Mouse (Mus musculus): ENCODE measurements at regions not wholly inside any gene's neighbourhood (a gene's known extent, or its start where the extent isn't known, plus 50 kb on each side); places are given as distances from the start of the nearest gene placed in this dataset.

- in situ Hi-C loops (cut with MboI; ENCODE audit: low sequenced_read_pairs): no loop called here
Observed at GRCm38 (mm10) chr5:27963765-27964164, 107.4 kb upstream of the Insig1 start.

- in situ Hi-C loops (cut with MboI; ENCODE audit: low sequenced_read_pairs): loop anchor here (5.0 kb wide), 1 partner anchor 97 kb away; no protein-coding TSS in a partner anchor
Observed at GRCm38 (mm10) chr5:27995186-27995585, 76.0 kb upstream of the Insig1 start.

GRCm38 (mm10) chr5:27997751-27998150, 73.4 kb upstream of the Insig1 start:
- in situ Hi-C loops (cut with MboI; ENCODE audit: low sequenced_read_pairs): loop anchor here (5.0 kb wide), 1 partner anchor 95 kb away; no protein-coding TSS in a partner anchor

GRCm38 (mm10) chr5:28002922-28003321, 68.2 kb upstream of the Insig1 start:
- in situ Hi-C loops (cut with MboI; ENCODE audit: low sequenced_read_pairs): no loop called here

GRCm38 (mm10) chr5:28003756-28004486, 67.2 kb upstream of the Insig1 start:
- in situ Hi-C loops (cut with MboI; ENCODE audit: low sequenced_read_pairs): no loop called here

GRCm38 (mm10) chr5:28004487-28004827, 66.7 kb upstream of the Insig1 start:
- in situ Hi-C loops (cut with MboI; ENCODE audit: low sequenced_read_pairs): no loop called here

- in situ Hi-C loops (cut with MboI; ENCODE audit: low sequenced_read_pairs): no loop called here
Observed at GRCm38 (mm10) chr5:28009386-28009785, 61.8 kb upstream of the Insig1 start.

- in situ Hi-C loops (cut with MboI; ENCODE audit: low sequenced_read_pairs): no loop called here
Observed at GRCm38 (mm10) chr5:28009871-28010270, 61.3 kb upstream of the Insig1 start.

GRCm38 (mm10) chr5:28010529-28010928, 60.6 kb upstream of the Insig1 start:
- in situ Hi-C loops (cut with MboI; ENCODE audit: low sequenced_read_pairs): no loop called here

GRCm38 (mm10) chr5:28012496-28012895, 58.7 kb upstream of the Insig1 start:
- in situ Hi-C loops (cut with MboI; ENCODE audit: low sequenced_read_pairs): no loop called here

- in situ Hi-C loops (cut with MboI; ENCODE audit: low sequenced_read_pairs): no loop called here
Observed at GRCm38 (mm10) chr5:28013619-28014273, 57.4 kb upstream of the Insig1 start.

- in situ Hi-C loops (cut with MboI; ENCODE audit: low sequenced_read_pairs): no loop called here
Observed at GRCm38 (mm10) chr5:28019864-28020263, 51.3 kb upstream of the Insig1 start.
